Mouse (Mus musculus) CH12.LX (cell line): ENCODE results near the gene Ppip5k2. TPM values are rescaled to one million over a fixed set of nuclear protein-coding genes. Genes with fewer than 3 reads are reported as not detected.

Source experiments
- DNase-seq: peaks from one replicate; pipeline ENCODE4 v3.0.0-alpha.2; 2013; ENCODE audit errors: extremely low read depth
- H3K27ac ChIP-seq: 2 replicates; pipeline ENCODE4 v1.5.1; 2012; ENCODE audit warnings: low read depth, mild to moderate bottlenecking, control low read depth, moderate library complexity; ENCODE audit not compliant: insufficient read depth
- H3K27me3 ChIP-seq: replicated peaks from 2 replicates; pipeline ENCODE3; 2012; ENCODE audit warnings: inconsistent platforms
- H3K36me3 ChIP-seq, 2 experiments: replicated peaks in 1 of 2; 2 replicates each; pipeline versions ENCODE3 to v1.6.1; 2012; ENCODE audit warnings: inconsistent platforms in 1 of 2, low read length in 1 of 2, mild to moderate bottlenecking in 1 of 2, mixed read lengths in 1 of 2, moderate library complexity in 1 of 2; ENCODE audit not compliant: control insufficient read depth in 1 of 2, insufficient read depth in 1 of 2
- H3K4me1 ChIP-seq, 2 experiments: 2 replicates each; pipeline ENCODE4 v1.6.1; 2012; ENCODE audit warnings: inconsistent platforms in 1 of 2, moderate library complexity in 1 of 2; ENCODE audit not compliant: insufficient read depth in 2 of 2, control insufficient read depth in 1 of 2
- H3K4me2 ChIP-seq: 2 replicates; pipeline ENCODE4 v1.6.1; 2012; ENCODE audit warnings: low read depth, mild to moderate bottlenecking, control low read depth; ENCODE audit not compliant: poor library complexity, insufficient read depth, severe bottlenecking
- H3K4me3 ChIP-seq, 3 experiments: fragments of 150-350 bp in 1 of 3; sonication (generic) in 1 of 3; replicated peaks in 1 of 3; 2 replicates each; pipeline versions ENCODE3 to v1.5.1; 2011 to 2012; ENCODE audit warnings: low read depth in 2 of 3, low read length in 2 of 3, mild to moderate bottlenecking in 2 of 3, moderate library complexity in 2 of 3, control low read depth in 1 of 3, improper control_type of control experiment in 1 of 3, inconsistent platforms in 1 of 3, mixed read lengths in 1 of 3; ENCODE audit not compliant: poor library complexity in 1 of 3
- H3K79me2 ChIP-seq: replicated peaks from 2 replicates; pipeline ENCODE4 v1.6.1; 2012; ENCODE audit warnings: mild to moderate bottlenecking, moderate library complexity; ENCODE audit not compliant: control insufficient read depth, poor library complexity, insufficient read depth, severe bottlenecking; ENCODE audit errors: extremely low read depth
- H3K9ac ChIP-seq: 2 replicates; pipeline ENCODE4 v1.6.1; 2012; ENCODE audit warnings: low read depth, mild to moderate bottlenecking, control low read depth, moderate library complexity; ENCODE audit not compliant: insufficient read depth
- H3K9me3 ChIP-seq: replicated peaks from 2 replicates; pipeline ENCODE3; 2012; ENCODE audit warnings: low read length, inconsistent platforms, mixed read lengths
- CHD2 ChIP-seq: IDR thresholded peaks from 2 replicates; pipeline ENCODE4 v1.6.1; 2011; ENCODE audit warnings: low read length, improper control_type of control experiment
- CTCF ChIP-seq, 2 experiments: IDR thresholded peaks in 1 of 2; conservative IDR thresholded peaks in 1 of 2; 2 replicates each; pipeline ENCODE4 v1.5.1; 2011 to 2012; ENCODE audit warnings: low read depth in 2 of 2, low read length in 2 of 2, improper control_type of control experiment in 1 of 2, inconsistent platforms in 1 of 2, mild to moderate bottlenecking in 1 of 2, moderate library complexity in 1 of 2
- EP300 ChIP-seq: IDR thresholded peaks from 2 replicates; pipeline ENCODE4 v1.6.1; 2011; ENCODE audit warnings: low read length, improper control_type of control experiment
- ETS1 ChIP-seq: conservative IDR thresholded peaks from 2 replicates; pipeline ENCODE4 v1.6.1; 2012; ENCODE audit warnings: low read depth, mild to moderate bottlenecking, inconsistent platforms, low read length, improper control_type of control experiment, moderate library complexity
- HCFC1 ChIP-seq: IDR thresholded peaks from 2 replicates; pipeline ENCODE4 v1.6.1; 2012; ENCODE audit warnings: low read depth, mild to moderate bottlenecking, inconsistent platforms, low read length, improper control_type of control experiment
- IRF4 ChIP-seq: IDR thresholded peaks from 2 replicates; pipeline ENCODE4 v1.6.1; 2014; ENCODE audit warnings: low read depth, mild to moderate bottlenecking, inconsistent platforms, low read length, improper control_type of control experiment
- KAT2A ChIP-seq: IDR thresholded peaks from 2 replicates; pipeline ENCODE4 v1.6.1; 2012; ENCODE audit warnings: low read length, improper control_type of control experiment, inconsistent platforms; ENCODE audit not compliant: insufficient replicate concordance
- MAFK ChIP-seq: IDR thresholded peaks from 2 replicates; pipeline ENCODE4 v1.6.1; 2011; ENCODE audit warnings: low read length, improper control_type of control experiment; ENCODE audit not compliant: insufficient replicate concordance
- MAX ChIP-seq: IDR thresholded peaks from 2 replicates; pipeline ENCODE4 v1.6.1; 2011; ENCODE audit warnings: low read length, improper control_type of control experiment
- MAZ ChIP-seq: IDR thresholded peaks from 2 replicates; pipeline ENCODE4 v1.6.1; 2012; ENCODE audit warnings: low read depth, mild to moderate bottlenecking, inconsistent platforms, low read length, improper control_type of control experiment, moderate library complexity
- MEF2A ChIP-seq: IDR thresholded peaks from 2 replicates; pipeline ENCODE4 v1.6.1; 2014; ENCODE audit warnings: low read depth, mild to moderate bottlenecking, inconsistent platforms, low read length, improper control_type of control experiment, borderline replicate concordance
- MXI1 ChIP-seq: IDR thresholded peaks from 2 replicates; pipeline ENCODE4 v1.6.1; 2011; ENCODE audit warnings: mild to moderate bottlenecking, low read depth, low read length, improper control_type of control experiment
- MYC ChIP-seq: IDR thresholded peaks from 2 replicates; pipeline ENCODE4 v1.6.1; 2011; ENCODE audit warnings: low read depth, mild to moderate bottlenecking, improper control_type of control experiment, low read length
- NELFE ChIP-seq: IDR thresholded peaks from 2 replicates; pipeline ENCODE4 v1.6.1; 2011; ENCODE audit warnings: low read depth, low read length, improper control_type of control experiment
- POLR2A ChIP-seq: IDR thresholded peaks from 2 replicates; pipeline ENCODE4 v1.6.1; 2011; ENCODE audit warnings: low read depth, mild to moderate bottlenecking, improper control_type of control experiment, low read length
- RAD21 ChIP-seq: IDR thresholded peaks from 2 replicates; pipeline ENCODE4 v1.6.1; 2011; ENCODE audit warnings: low read depth, mild to moderate bottlenecking, low read length, improper control_type of control experiment, moderate library complexity
- RCOR1 ChIP-seq: conservative IDR thresholded peaks from 2 replicates; pipeline ENCODE4 v1.6.1; 2012; ENCODE audit warnings: low read depth, mild to moderate bottlenecking, inconsistent platforms, low read length, improper control_type of control experiment
- SIN3A ChIP-seq: IDR thresholded peaks from 2 replicates; pipeline ENCODE4 v1.6.1; 2012; ENCODE audit warnings: low read length, improper control_type of control experiment, inconsistent platforms
- SMC3 ChIP-seq: IDR thresholded peaks from 2 replicates; pipeline ENCODE4 v1.6.1; 2011; ENCODE audit warnings: low read depth, low read length, improper control_type of control experiment
- TCF12 ChIP-seq: IDR thresholded peaks from 2 replicates; pipeline ENCODE4 v1.6.1; 2014; ENCODE audit warnings: low read depth, mild to moderate bottlenecking, inconsistent platforms, low read length, improper control_type of control experiment
- UBTF ChIP-seq: IDR thresholded peaks from 2 replicates; pipeline ENCODE4 v1.6.1; 2012; ENCODE audit warnings: low read depth, mild to moderate bottlenecking, inconsistent platforms, low read length, improper control_type of control experiment, moderate library complexity
- USF1 ChIP-seq: IDR thresholded peaks from 2 replicates; pipeline ENCODE4 v1.6.1; 2014; ENCODE audit warnings: low read depth, mild to moderate bottlenecking, inconsistent platforms, low read length, improper control_type of control experiment
- ZC3H11A ChIP-seq: IDR thresholded peaks from 2 replicates; pipeline ENCODE4 v1.6.1; 2012; ENCODE audit warnings: low read depth, mild to moderate bottlenecking, inconsistent platforms, low read length, improper control_type of control experiment
- ZKSCAN1 ChIP-seq: IDR thresholded peaks from 2 replicates; pipeline ENCODE4 v1.6.1; 2012; ENCODE audit warnings: low read depth, inconsistent platforms, low read length, improper control_type of control experiment, borderline replicate concordance
- ZMIZ1 ChIP-seq: IDR thresholded peaks from 2 replicates; pipeline ENCODE4 v1.6.1; 2012; ENCODE audit warnings: low read depth, mild to moderate bottlenecking, inconsistent platforms, low read length, improper control_type of control experiment
- ZNF384 ChIP-seq: IDR thresholded peaks from 2 replicates; pipeline ENCODE4 v1.6.1; 2012; ENCODE audit warnings: low read depth, low read length, improper control_type of control experiment, inconsistent platforms
- dilution Hi-C: fragments of 300-500 bp; cut with MboI; formaldehyde crosslinking; loops from 2 replicates; pipeline ENCODE4 v1.14.3; 2020; ENCODE audit warnings: low sequenced_read_pairs; ENCODE audit not compliant: extremely low pct_unique_long_range_greater_than_20kb, extremely low pct_ligation_motif_present
- in situ Hi-C: fragments of 300-500 bp; cut with MboI; formaldehyde crosslinking; loops from 3 replicates; pipeline ENCODE4 v1.14.3; 2019; ENCODE audit warnings: low sequenced_read_pairs, low pct_ligation_motif_present, low pct_unique_long_range_greater_than_20kb, mixed read lengths
- polyA plus RNA-seq: library from polyadenylated mRNA; unstranded; fragments of >175 nt; gene quantifications from 2 replicates; pipeline ENCODE4 v1.2.1, GENCODE M21; 2012; ENCODE audit warnings: low read depth; ENCODE audit not compliant: insufficient read length
- total RNA-seq, 2 experiments: library from RNA; depleted of rRNA; stranded (reverse); fragments of 300-350 nt in 1 of 2; fragments of >200 nt in 1 of 2; gene quantifications; 2 replicates each; pipeline ENCODE4 v1.2.3; 2012 to 2014

Gene Ppip5k2
- total and polyA plus RNA-seq, 3 experiments = 27.4 to 44.9 (median 29.8) TPM

DNA sequence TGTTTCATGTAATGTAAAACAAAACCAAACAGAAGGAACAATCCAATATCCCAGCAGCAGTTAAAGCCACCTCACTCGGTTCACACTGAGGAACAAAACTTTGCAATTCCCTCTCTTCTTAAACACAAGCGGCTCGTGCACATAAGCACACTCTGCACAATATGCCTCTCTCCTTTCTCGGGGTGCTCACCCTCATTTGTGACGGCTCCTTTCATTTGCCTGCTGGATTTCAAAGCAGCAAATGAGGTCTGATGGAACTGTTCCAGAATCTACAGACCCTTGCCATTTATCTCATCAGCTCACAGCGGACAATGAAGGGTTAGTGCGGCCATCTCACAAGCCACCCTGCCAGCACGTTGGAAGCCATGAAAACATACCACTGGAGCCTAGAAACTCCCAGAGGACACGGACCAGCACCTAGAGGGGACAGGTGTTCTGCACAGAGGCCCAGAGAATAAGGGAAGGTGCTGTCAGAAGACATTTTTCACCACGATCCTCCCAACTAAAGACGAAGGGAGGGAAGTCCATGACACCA, 55.8 kb downstream of the Ppip5k2 start:
- DNase-seq = no peak
- dilution Hi-C loops = no loop called here

GRCm38 (mm10) chr1:97710520-97710919, 59.7 kb downstream of the Ppip5k2 start:
- H3K36me3 ChIP-seq = peaks cover 29 to 67% of the 10 kb centered on the region in 2 experiments
- in situ Hi-C loops = no loop called here

More for the DNA sequence above, 55.8 kb downstream of the Ppip5k2 start:
- H3K9ac ChIP-seq = no peak overlapping the region
- no peak overlapping the region for H3K4me2 ChIP-seq
- H3K27ac ChIP-seq = no peak overlapping the region
- H3K4me3 ChIP-seq = no peak overlapping the region
- H3K9me3 ChIP-seq = no peaks in the 10 kb centered on the region
- no peak for TF ChIP-seq MAFK
- no peak for TF ChIP-seq CHD2
- TF ChIP-seq RAD21 = no peak
- TF ChIP-seq KAT2A = no peak
- TF ChIP-seq MYC = no peak
- no peak for TF ChIP-seq IRF4
- TF ChIP-seq ZKSCAN1 = no peak
- TF ChIP-seq HCFC1 = no peak
- no peak for TF ChIP-seq TCF12
- TF ChIP-seq USF1 = no peak
- no peak for TF ChIP-seq CTCF (conservative IDR thresholded peaks at IDR 0.05 in 1 of 2, IDR thresholded peaks at IDR 0.05 in 1 of 2; ENCODE audit: low read depth in 2 of 2, low read length in 2 of 2)
- TF ChIP-seq NELFE = no peak
- no peak for TF ChIP-seq ETS1
- TF ChIP-seq MAX = no peak
- TF ChIP-seq ZC3H11A = no peak
- TF ChIP-seq POLR2A = no peak
- TF ChIP-seq MEF2A = no peak
- no peak for TF ChIP-seq SIN3A
- no peak for TF ChIP-seq ZNF384
- TF ChIP-seq UBTF = no peak
- in situ Hi-C loops = no loop called here
- H3K79me2 ChIP-seq = no peaks in the 10 kb centered on the region
- peaks cover 30 to 78% of the 10 kb centered on the region in 2 experiments for H3K36me3 ChIP-seq
- no peaks in the 10 kb centered on the region for H3K4me1 ChIP-seq
- no peaks in the 10 kb centered on the region for H3K27me3 ChIP-seq

More at GRCm38 (mm10) chr1:97710520-97710919, 59.7 kb downstream of the Ppip5k2 start:
- dilution Hi-C loops = no loop called here
- no peak for DNase-seq
- TF ChIP-seq NELFE (no peak), MXI1 (no peak), SMC3 (no peak), EP300 (no peak), POLR2A (no peak), MAZ (no peak), ZMIZ1 (no peak), MEF2A (no peak), ZKSCAN1 (no peak), RCOR1 (no peak)
- TF ChIP-seq, all 38 proteins: peak for 0
- Histone ChIP-seq H3K79me2 (no peaks in the 10 kb centered on the region), H3K27ac (no peak overlapping the region), H3K9ac (no peak overlapping the region), H3K27me3 (no peaks in the 10 kb centered on the region), H3K4me2 (no peak overlapping the region), H3K4me3 (no peak overlapping the region), H3K9me3 (no peaks in the 10 kb centered on the region), H3K4me1 (no peaks in the 10 kb centered on the region)
